Mouse (Mus musculus): Measurements from ENCODE around the gene Lgmn. TPM values are rescaled to one million over a fixed set of nuclear protein-coding genes. Genes with fewer than 3 reads are reported as not detected.

Lgmn gene
- total and polyA plus RNA-seq, 3 experiments = 38.5 to 49.9 (median 42.6) TPM

DNA sequence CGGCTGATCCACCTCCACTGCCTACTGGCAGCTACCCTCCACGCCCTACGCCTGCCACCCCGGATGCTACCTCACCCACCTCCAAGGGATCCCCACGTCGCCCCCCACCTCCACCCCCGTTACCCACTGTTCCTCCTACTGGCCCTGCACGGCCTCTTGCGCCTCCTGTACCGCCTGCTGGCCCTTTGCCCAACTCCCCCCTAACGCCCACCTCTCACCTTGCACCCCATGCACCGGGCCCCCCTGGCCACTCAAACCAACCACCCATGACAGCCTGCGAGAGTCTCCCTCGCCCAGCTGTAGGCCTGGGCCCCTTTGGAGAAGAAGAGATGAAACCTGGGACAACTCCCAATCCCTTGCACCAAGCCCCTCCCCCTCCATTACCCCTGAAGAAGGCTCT, 71.1 kb downstream of the Lgmn start:
- dilution Hi-C loops (cut with MboI; ENCODE audit: extremely low pct_ligation_motif_present, extremely low pct_unique_long_range_greater_than_20kb, low sequenced_read_pairs) = no loop called here
- no peaks in the 10 kb centered on the region for H3K27me3 ChIP-seq (replicated peaks)
- H3K4me3 ChIP-seq (replicated peaks in 1 of 3; ENCODE audit: low read depth in 2 of 3, low read length in 2 of 3, poor library complexity in 1 of 3) = peak overlapping the region; percentile 6 to 32 (median 29)
- peak overlapping the region; percentile 41; the same call in 1 of the 2 replicates for H3K27ac ChIP-seq (ENCODE audit: insufficient read depth, low read depth)
- TF ChIP-seq E2F4 (IDR thresholded peaks at IDR 0.05; ENCODE audit: insufficient replicate concordance, low read depth, low read length) = no peak
- no peak for TF ChIP-seq USF2 (conservative IDR thresholded peaks at IDR 0.05; ENCODE audit: low read depth, low read length)
- no peak for TF ChIP-seq MXI1 (IDR thresholded peaks at IDR 0.05; ENCODE audit: low read depth, low read length)
- TF ChIP-seq IRF4 (IDR thresholded peaks at IDR 0.05; ENCODE audit: low read depth, low read length) = no peak
- no peak for TF ChIP-seq ZKSCAN1 (IDR thresholded peaks at IDR 0.05; ENCODE audit: borderline replicate concordance, low read depth, low read length)
- TF ChIP-seq MYC (IDR thresholded peaks at IDR 0.05; ENCODE audit: low read depth, low read length) = no peak
- TF ChIP-seq JUND (conservative IDR thresholded peaks at IDR 0.05; ENCODE audit: low read depth, low read length) = no peak
- TF ChIP-seq POLR2AphosphoS2 (IDR thresholded peaks at IDR 0.05; ENCODE audit: low read depth, low read length) = no peak
- TF ChIP-seq ZNF384 (IDR thresholded peaks at IDR 0.05; ENCODE audit: low read depth, low read length) = no peak
- no peak for TF ChIP-seq CTCF (conservative IDR thresholded peaks at IDR 0.05 in 1 of 2, IDR thresholded peaks at IDR 0.05 in 1 of 2; ENCODE audit: low read depth in 2 of 2, low read length in 2 of 2)
- TF ChIP-seq TBP (conservative IDR thresholded peaks at IDR 0.05; ENCODE audit: low read depth, low read length) = no peak
- no peak for TF ChIP-seq TCF12 (IDR thresholded peaks at IDR 0.05; ENCODE audit: low read depth, low read length)
- no peak for TF ChIP-seq RAD21 (IDR thresholded peaks at IDR 0.05; ENCODE audit: low read depth, low read length)
- no peak for TF ChIP-seq MAZ (IDR thresholded peaks at IDR 0.05; ENCODE audit: low read depth, low read length)
- TF ChIP-seq MAX (IDR thresholded peaks at IDR 0.05; ENCODE audit: low read length) = no peak
- TF ChIP-seq EP300 (IDR thresholded peaks at IDR 0.05; ENCODE audit: low read length) = no peak
- no peak for TF ChIP-seq SMC3 (IDR thresholded peaks at IDR 0.05; ENCODE audit: low read depth, low read length)
- TF ChIP-seq MEF2A (IDR thresholded peaks at IDR 0.05; ENCODE audit: borderline replicate concordance, low read depth, low read length) = no peak
- H3K9ac ChIP-seq (ENCODE audit: insufficient read depth, low read depth) = peak overlapping the region; percentile 40
- H3K4me2 ChIP-seq (ENCODE audit: insufficient read depth, low read depth, poor library complexity, severe bottlenecking) = peak overlapping the region; percentile 33; the same call in 1 of the 2 replicates
- no peak for DNase-seq (ENCODE audit: extremely low read depth)
- no peaks in the 10 kb centered on the region for H3K79me2 ChIP-seq (replicated peaks; ENCODE audit: control insufficient read depth, extremely low read depth, insufficient read depth, poor library complexity, severe bottlenecking)
- in situ Hi-C loops (cut with MboI; ENCODE audit: low pct_ligation_motif_present, low pct_unique_long_range_greater_than_20kb, low sequenced_read_pairs) = no loop called here
- H3K36me3 ChIP-seq (replicated peaks in 1 of 2; ENCODE audit: control insufficient read depth in 1 of 2, insufficient read depth in 1 of 2, low read length in 1 of 2) = peaks cover 9 to 41% of the 10 kb centered on the region in 2 experiments
- H3K4me1 ChIP-seq (ENCODE audit: control insufficient read depth in 1 of 2, insufficient read depth in 2 of 2) = peaks cover 46 to 69% of the 10 kb centered on the region in 2 experiments
- H3K9me3 ChIP-seq (replicated peaks; ENCODE audit: low read length) = no peaks in the 10 kb centered on the region

DNA sequence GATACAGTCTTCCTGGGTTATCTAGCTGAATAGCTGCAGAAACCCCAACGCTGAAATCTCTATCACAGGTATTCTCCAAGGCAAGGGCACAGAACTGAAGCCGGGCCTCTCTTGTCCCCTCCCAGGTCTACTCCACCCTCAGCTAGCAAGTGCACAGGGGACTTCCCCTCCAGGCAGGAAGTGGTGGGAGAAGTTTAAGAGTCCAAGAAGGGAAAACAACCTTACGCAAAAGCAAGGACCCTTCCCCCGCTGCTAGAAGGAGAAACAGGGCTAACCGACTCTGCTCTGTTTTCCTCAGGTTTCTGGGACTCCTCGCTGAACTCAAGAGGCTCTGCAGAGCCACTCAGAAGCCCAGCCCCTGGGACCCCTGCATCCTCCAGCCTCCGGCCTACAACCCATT, 71.5 kb downstream of the Lgmn start:
- dilution Hi-C loops (cut with MboI; ENCODE audit: extremely low pct_ligation_motif_present, extremely low pct_unique_long_range_greater_than_20kb, low sequenced_read_pairs) = no loop called here
- H3K79me2 ChIP-seq (replicated peaks; ENCODE audit: control insufficient read depth, extremely low read depth, insufficient read depth, poor library complexity, severe bottlenecking) = no peaks in the 10 kb centered on the region
- H3K27me3 ChIP-seq (replicated peaks) = no peaks in the 10 kb centered on the region
- in situ Hi-C loops (cut with MboI; ENCODE audit: low pct_ligation_motif_present, low pct_unique_long_range_greater_than_20kb, low sequenced_read_pairs) = no loop called here
- peaks cover 46 to 74% of the 10 kb centered on the region in 2 experiments for H3K4me1 ChIP-seq (ENCODE audit: control insufficient read depth in 1 of 2, insufficient read depth in 2 of 2)
- no peaks in the 10 kb centered on the region for H3K9me3 ChIP-seq (replicated peaks; ENCODE audit: low read length)
- DNase-seq (ENCODE audit: extremely low read depth) = peak; percentile 81
- H3K36me3 ChIP-seq (replicated peaks in 1 of 2; ENCODE audit: control insufficient read depth in 1 of 2, insufficient read depth in 1 of 2, low read length in 1 of 2) = peaks cover 5 to 37% of the 10 kb centered on the region in 2 experiments
- H3K27ac ChIP-seq (ENCODE audit: insufficient read depth, low read depth) = peak overlapping the region; percentile 87; the same call in 1 of the 2 replicates
- peak overlapping the region; percentile 40 for H3K9ac ChIP-seq (ENCODE audit: insufficient read depth, low read depth)
- peak overlapping the region; percentile 17 to 32 (median 29) for H3K4me3 ChIP-seq (replicated peaks in 1 of 3; ENCODE audit: low read depth in 2 of 3, low read length in 2 of 3, poor library complexity in 1 of 3)
- H3K4me2 ChIP-seq (ENCODE audit: insufficient read depth, low read depth, poor library complexity, severe bottlenecking) = peak overlapping the region; percentile 71
- TF ChIP-seq JUND (conservative IDR thresholded peaks at IDR 0.05; ENCODE audit: low read depth, low read length) (no peak), EP300 (IDR thresholded peaks at IDR 0.05; ENCODE audit: low read length) (peak; percentile 73; the same call in 1 of the 2 replicates), TBP (conservative IDR thresholded peaks at IDR 0.05; ENCODE audit: low read depth, low read length) (0 out of 2 replicates have a peak, but pooled peaks have one; percentile 47), E2F4 (IDR thresholded peaks at IDR 0.05; ENCODE audit: insufficient replicate concordance, low read depth, low read length) (no peak), BHLHE40 (IDR thresholded peaks at IDR 0.05; ENCODE audit: low read depth, low read length) (no peak; the same call in 1 of the 2 replicates), CHD2 (IDR thresholded peaks at IDR 0.05; ENCODE audit: low read length) (peak; percentile 66), MAX (IDR thresholded peaks at IDR 0.05; ENCODE audit: low read length) (no peak), ZC3H11A (IDR thresholded peaks at IDR 0.05; ENCODE audit: low read depth, low read length) (no peak), NELFE (IDR thresholded peaks at IDR 0.05; ENCODE audit: low read depth, low read length) (no peak), SMC3 (IDR thresholded peaks at IDR 0.05; ENCODE audit: low read depth, low read length) (no peak), ZNF384 (IDR thresholded peaks at IDR 0.05; ENCODE audit: low read depth, low read length) (no peak), MEF2A (IDR thresholded peaks at IDR 0.05; ENCODE audit: borderline replicate concordance, low read depth, low read length) (peak; percentile 68; the same call in 1 of the 2 replicates), PAX5 (IDR thresholded peaks at IDR 0.05; ENCODE audit: low read length) (no peak), ELF1 (IDR thresholded peaks at IDR 0.05; ENCODE audit: low read depth, low read length) (peak; percentile 75), ZMIZ1 (IDR thresholded peaks at IDR 0.05; ENCODE audit: low read depth, low read length) (no peak), IRF4 (IDR thresholded peaks at IDR 0.05; ENCODE audit: low read depth, low read length) (no peak; the same call in 1 of the 2 replicates), ETS1 (conservative IDR thresholded peaks at IDR 0.05; ENCODE audit: low read depth, low read length) (peak; percentile 60), MXI1 (IDR thresholded peaks at IDR 0.05; ENCODE audit: low read depth, low read length) (0 out of 2 replicates have a peak, but pooled peaks have one; percentile 20), TCF12 (IDR thresholded peaks at IDR 0.05; ENCODE audit: low read depth, low read length) (peak; percentile 58; the same call in 1 of the 2 replicates), USF1 (IDR thresholded peaks at IDR 0.05; ENCODE audit: low read depth, low read length) (no peak), RCOR1 (conservative IDR thresholded peaks at IDR 0.05; ENCODE audit: low read depth, low read length) (no peak; the same call in 1 of the 2 replicates), SIN3A (IDR thresholded peaks at IDR 0.05; ENCODE audit: low read length) (0 out of 2 replicates have a peak, but pooled peaks have one; percentile 13), POLR2A (IDR thresholded peaks at IDR 0.05; ENCODE audit: low read depth, low read length) (peak; percentile 45), MAFK (IDR thresholded peaks at IDR 0.05; ENCODE audit: insufficient replicate concordance, low read length) (no peak)

Data from CH12.LX (cell line).